Mouse (Mus musculus) embryonic facial prominence, embryonic 14.5 days (tissue): ENCODE measurements around the gene Gm20388. TPM values are rescaled to one million over a fixed set of nuclear protein-coding genes. Genes with fewer than 3 reads are reported as not detected.

Source experiments
- ATAC-seq: fragments of 200-750 bp; cut with Nextera tagmentation; 2 replicates; pipeline ENCODE4 v1.8.0; 2017; ENCODE audit warnings: low read depth, moderate number of reproducible peaks, moderate TSS enrichment
- DNase-seq: peaks from one replicate; pipeline ENCODE4 v3.0.0-alpha.2; 2015; ENCODE audit warnings: low spot score
- H3K27ac ChIP-seq: fragments of 300-500 bp; sonication (generic); replicated peaks from 2 replicates; pipeline ENCODE4 v1.5.1; 2014; ENCODE audit warnings: low read depth, mild to moderate bottlenecking, low read length, moderate library complexity
- H3K27me3 ChIP-seq: fragments of 300-500 bp; sonication (generic); replicated peaks from 2 replicates; pipeline ENCODE4 v1.6.1; 2014; ENCODE audit warnings: low read length; ENCODE audit not compliant: control insufficient read depth, insufficient read depth
- H3K36me3 ChIP-seq: fragments of 300-500 bp; sonication (generic); 2 replicates; pipeline ENCODE4 v1.6.1; 2014; ENCODE audit warnings: low read length, mixed read lengths; ENCODE audit not compliant: control insufficient read depth, insufficient read depth
- H3K4me1 ChIP-seq: fragments of 300-500 bp; sonication (generic); 2 replicates; pipeline ENCODE4 v1.6.1; 2014; ENCODE audit warnings: antibody characterized with exemption, low read length; ENCODE audit not compliant: control insufficient read depth, insufficient read depth
- H3K4me2 ChIP-seq: fragments of 300-500 bp; sonication (generic); 2 replicates; pipeline ENCODE4 v1.6.1; 2014; ENCODE audit warnings: low read depth, mild to moderate bottlenecking, low read length, moderate library complexity, mixed read lengths
- H3K4me3 ChIP-seq: fragments of 300-500 bp; sonication (generic); 2 replicates; pipeline ENCODE4 v1.5.1; 2014; ENCODE audit warnings: low read depth, mild to moderate bottlenecking, low read length
- H3K9ac ChIP-seq: fragments of 300-500 bp; sonication (generic); 2 replicates; pipeline ENCODE4 v1.6.1; 2014; ENCODE audit warnings: low read depth, mild to moderate bottlenecking, low read length, moderate library complexity, mixed read lengths
- H3K9me3 ChIP-seq: fragments of 300-500 bp; sonication (generic); 2 replicates; pipeline ENCODE4 v1.6.1; 2016; ENCODE audit warnings: low read length; ENCODE audit not compliant: control insufficient read depth
- WGBS: fragments of 180-500 bp; shearing (Covaris S2); extraction: QIAGEN DNeasy Blood & Tissue Kit; methylation state at CpG from one replicate; pipeline ENCODE4 v1.1.7; 2014; 5-methylcytosine and 5-hydroxymethylcytosine counted together
- polyA plus RNA-seq: library from polyadenylated mRNA; unstranded; fragments of >200 nt; fragmentation: Nextera tagmentation; extraction: Ambion mirVana; gene quantifications from 2 replicates; pipeline ENCODE4 v1.2.1, GENCODE M21; 2014

The Gm20388 gene
- polyA plus RNA-seq, 1 experiment from 2014 or later: not detected

DNA sequence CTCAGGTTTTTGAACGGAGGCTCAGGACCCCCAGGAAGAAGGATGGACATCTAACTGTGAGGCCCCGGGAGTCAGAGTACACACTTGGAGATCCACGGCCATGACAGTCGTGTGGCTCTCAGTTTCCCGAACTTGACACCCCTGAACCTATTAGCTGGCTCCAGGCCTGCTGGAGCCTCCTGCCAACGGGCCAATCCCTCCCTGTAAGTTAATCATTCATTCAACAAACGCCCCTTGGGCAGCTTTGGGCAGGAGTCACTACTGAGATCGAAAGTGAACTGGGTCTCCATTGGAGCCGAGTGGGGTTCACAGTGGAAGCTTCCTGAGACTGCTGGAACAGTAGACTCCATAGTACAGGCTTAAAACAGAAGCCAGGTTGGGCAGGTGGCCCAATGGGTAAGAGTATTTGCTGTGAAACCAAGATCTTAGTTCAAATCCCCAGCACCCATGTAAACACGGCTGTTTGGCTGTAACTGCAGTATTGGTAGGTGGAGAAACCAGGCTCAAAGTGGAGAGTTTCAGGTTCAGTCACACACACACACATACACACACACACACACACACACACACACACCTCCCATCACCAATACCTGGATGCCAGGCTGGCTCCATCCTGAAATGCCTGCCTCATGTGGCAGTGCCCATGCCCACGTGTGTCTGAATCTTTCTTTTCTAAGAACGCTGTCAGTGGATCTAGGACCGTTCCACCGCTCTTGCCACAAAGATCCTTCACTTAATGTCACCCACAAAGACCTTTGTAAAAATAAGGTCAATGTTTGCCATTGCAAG is 2808.3 kb downstream of the Gm20388 start:
- DNase-seq: no peak
- Histone ChIP-seq H3K4me2 (no peak overlapping the region), H3K9me3 (no peaks in the 10 kb centered on the region), H3K4me1 (no peaks in the 10 kb centered on the region), H3K27me3 (peaks cover 21% of the 10 kb centered on the region), H3K36me3 (no peaks in the 10 kb centered on the region), H3K27ac (no peak overlapping the region), H3K4me3 (no peak overlapping the region), H3K9ac (no peak overlapping the region)
- ATAC-seq: no peak
- 78% methylated on average over 14 of the region's 14 CpGs for WGBS

DNA sequence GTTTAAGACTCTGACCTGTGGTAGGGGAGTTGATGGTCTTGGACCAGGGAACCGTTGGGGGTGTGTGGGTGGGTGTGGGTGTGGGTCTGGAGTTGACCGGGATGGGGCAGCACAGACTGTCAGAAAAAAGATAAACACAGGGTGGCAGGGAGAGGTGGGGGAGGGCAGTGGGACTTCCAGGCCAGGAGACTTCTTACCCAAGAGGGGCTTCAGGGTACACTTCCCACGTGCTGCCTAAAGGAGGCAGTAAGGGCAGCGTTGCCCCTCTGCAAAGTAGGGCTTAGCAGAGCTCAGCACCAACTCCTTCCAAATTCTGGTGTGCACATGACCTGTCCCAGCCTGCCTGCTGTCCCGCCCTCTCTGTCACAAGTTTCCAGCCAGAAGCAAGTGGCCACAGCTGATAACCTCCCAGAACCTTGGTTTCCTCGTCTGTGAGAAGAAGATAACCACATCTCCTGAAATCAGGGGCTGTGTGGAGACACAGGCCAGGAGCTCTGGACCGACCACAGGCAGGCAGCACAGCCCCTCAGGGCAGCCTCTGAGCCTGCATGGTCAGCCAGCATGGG is 2808.9 kb downstream of the Gm20388 start:
- Histone ChIP-seq H3K27ac (no peak overlapping the region), H3K36me3 (no peaks in the 10 kb centered on the region), H3K27me3 (peaks cover 21% of the 10 kb centered on the region), H3K4me2 (0 out of 2 replicates have a peak overlapping the region, but pooled peaks have one; percentile 39), H3K4me3 (no peak overlapping the region), H3K9ac (no peak overlapping the region), H3K9me3 (no peaks in the 10 kb centered on the region), H3K4me1 (no peaks in the 10 kb centered on the region)
- ATAC-seq (no peak), DNase-seq (no peak)
- WGBS: 24% methylated on average over 7 of the region's 7 CpGs

DNA sequence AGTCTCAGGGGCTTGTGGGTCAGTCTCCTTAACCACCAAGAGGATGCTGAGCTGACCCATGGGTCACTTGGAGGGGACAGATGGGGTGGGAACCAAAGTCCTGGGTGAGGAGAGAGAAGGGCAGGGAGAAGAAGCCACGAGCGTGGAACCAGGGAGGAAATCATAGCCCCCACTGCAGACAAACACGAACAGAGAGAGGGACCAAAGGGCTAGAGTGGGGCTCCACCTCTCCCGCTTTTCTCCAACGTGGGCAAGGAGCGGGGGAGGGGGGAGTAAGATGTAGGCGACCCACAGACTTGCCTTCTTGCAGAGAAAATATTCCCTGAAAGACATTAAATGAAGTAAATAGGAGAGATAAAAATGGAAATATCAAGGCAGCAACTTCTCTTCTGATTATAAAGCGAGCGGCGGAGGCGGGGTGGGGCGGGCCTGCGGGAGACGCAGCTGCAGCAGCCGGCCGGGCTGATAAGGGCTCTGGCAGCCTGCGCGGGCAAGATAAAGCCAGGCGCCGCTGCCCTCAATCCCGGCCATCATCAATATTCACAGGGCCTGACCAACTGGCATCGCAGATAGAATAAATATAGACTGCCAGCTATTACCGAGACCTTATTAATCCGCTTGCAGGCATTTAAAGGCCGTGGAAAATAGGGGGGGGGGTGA is 2809.6 kb downstream of the Gm20388 start:
- WGBS: 13% methylated on average over 19 of the region's 25 CpGs
- H3K4me3 ChIP-seq: 0 out of 2 replicates have a peak overlapping the region, but pooled peaks have one; percentile 2
- H3K9me3 ChIP-seq: no peaks in the 10 kb centered on the region
- peaks cover 21% of the 10 kb centered on the region for H3K27me3 ChIP-seq
- no peak overlapping the region for H3K9ac ChIP-seq
- DNase-seq (no peak), ATAC-seq (no peak)
- peak overlapping the region; percentile 39 for H3K4me2 ChIP-seq
- H3K4me1 ChIP-seq: no peaks in the 10 kb centered on the region
- H3K27ac ChIP-seq: no peak overlapping the region
- H3K36me3 ChIP-seq: no peaks in the 10 kb centered on the region

DNA sequence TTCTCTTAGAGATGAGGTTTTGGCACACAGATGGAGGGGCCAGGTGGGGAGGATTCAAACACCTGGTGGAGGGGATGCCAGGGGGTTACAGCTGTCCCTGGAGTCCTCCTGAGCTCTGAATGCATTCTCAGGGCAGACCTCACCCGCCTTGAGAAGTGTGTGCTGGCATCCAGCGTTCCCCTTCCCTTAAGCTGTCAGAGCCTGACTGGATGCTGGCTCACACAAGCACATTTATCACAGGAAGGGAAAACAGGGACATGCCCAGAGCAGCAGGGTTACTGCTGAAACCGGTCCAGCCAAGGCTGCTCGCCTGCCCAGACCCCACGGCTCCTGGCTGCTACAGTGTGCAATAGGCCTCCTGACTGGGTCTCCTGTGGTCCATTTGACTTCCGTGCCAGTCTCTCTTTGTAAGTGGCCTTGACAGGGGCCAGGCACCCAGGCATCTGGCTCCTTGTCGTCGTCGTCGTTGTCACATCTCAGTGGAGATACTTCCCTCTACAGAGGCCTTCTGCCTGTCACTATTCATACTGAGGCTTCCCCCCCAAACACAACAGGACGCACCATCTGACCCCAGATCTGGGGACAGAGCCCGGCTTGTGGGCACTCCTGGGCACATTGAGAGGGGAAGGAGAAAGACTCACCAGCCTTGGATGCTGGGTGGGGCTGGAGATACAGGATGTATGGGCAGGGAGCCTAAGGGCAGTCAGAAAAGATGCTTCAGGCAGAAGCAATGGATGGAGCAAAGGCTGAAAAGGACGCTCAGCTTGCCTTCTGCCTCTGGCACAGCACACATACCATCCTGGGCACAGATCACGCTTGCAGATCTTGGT is 2810.4 kb downstream of the Gm20388 start:
- WGBS: 59% methylated on average over 14 of the region's 14 CpGs
- DNase-seq (no peak), ATAC-seq (no peak)
- no peaks in the 10 kb centered on the region for H3K9me3 ChIP-seq
- H3K4me1 ChIP-seq: no peaks in the 10 kb centered on the region
- no peak overlapping the region for H3K9ac ChIP-seq
- H3K4me3 ChIP-seq: 0 out of 2 replicates have a peak overlapping the region, but pooled peaks have one; percentile 2
- peaks cover 21% of the 10 kb centered on the region for H3K27me3 ChIP-seq
- no peaks in the 10 kb centered on the region for H3K36me3 ChIP-seq
- no peak overlapping the region for H3K27ac ChIP-seq
- H3K4me2 ChIP-seq: peak overlapping the region; percentile 39

DNA sequence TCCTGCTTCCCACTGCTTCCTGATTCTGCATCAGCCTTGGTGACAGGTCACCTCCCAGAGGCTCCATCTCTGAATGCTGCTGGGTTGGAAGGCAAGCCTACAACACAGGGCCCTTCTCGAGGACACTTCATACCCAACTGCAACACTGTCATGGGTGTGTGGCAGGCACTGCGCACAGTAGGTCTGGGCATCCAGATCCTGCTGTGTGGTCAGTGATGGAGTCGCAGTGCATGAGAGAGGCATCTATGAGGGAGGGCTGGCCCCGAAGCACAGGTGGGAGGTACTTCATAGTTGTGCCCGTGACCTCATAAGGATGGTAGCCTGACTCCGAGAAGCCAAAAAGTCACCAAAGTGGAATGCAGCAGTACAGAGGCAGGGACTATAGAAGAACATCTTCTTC is 2814.5 kb downstream of the Gm20388 start:
- Histone ChIP-seq H3K27me3 (peaks cover 13% of the 10 kb centered on the region; the same call in 1 of the 2 replicates), H3K36me3 (no peaks in the 10 kb centered on the region), H3K9ac (no peak overlapping the region), H3K4me1 (no peaks in the 10 kb centered on the region; the same call in 1 of the 2 replicates), H3K4me2 (no peak overlapping the region), H3K4me3 (no peak overlapping the region), H3K27ac (no peak overlapping the region), H3K9me3 (no peaks in the 10 kb centered on the region)
- WGBS: 91% methylated on average over 6 of the region's 6 CpGs
- DNase-seq (no peak), ATAC-seq (no peak)

DNA sequence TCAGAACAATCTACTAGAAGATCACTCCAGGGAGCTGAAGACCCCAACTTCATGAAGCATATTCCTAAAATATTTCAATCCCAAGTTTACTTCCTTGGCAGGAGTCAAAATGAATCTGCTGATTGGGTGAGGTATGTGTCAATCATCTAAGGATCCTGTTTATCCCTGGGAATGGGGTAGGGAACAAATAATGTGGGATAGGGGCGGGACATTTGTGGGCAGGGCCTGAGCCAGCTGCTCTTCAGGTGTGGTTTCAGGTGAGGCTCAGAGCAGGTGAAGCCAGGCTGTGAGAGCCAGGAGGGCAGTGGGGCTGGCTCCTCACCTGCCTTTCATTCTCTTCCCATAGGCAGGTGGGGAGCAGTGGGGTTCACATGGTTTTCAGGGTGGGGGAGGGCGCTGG is 2816.1 kb downstream of the Gm20388 start:
- H3K9me3 ChIP-seq: no peaks in the 10 kb centered on the region
- 36% methylated on average over 2 of the region's 2 CpGs for WGBS
- H3K4me1 ChIP-seq: no peaks in the 10 kb centered on the region; the same call in 1 of the 2 replicates
- H3K4me3 ChIP-seq: no peak overlapping the region
- H3K27ac ChIP-seq: no peak overlapping the region
- no peak overlapping the region for H3K9ac ChIP-seq
- no peak overlapping the region for H3K4me2 ChIP-seq
- peak; percentile 42; the same call in 1 of the 2 replicates for ATAC-seq
- no peak for DNase-seq
- H3K36me3 ChIP-seq: no peaks in the 10 kb centered on the region
- 0 out of 2 replicates have a peak, but pooled peaks cover under 1% of the 10 kb centered on the region for H3K27me3 ChIP-seq

DNA sequence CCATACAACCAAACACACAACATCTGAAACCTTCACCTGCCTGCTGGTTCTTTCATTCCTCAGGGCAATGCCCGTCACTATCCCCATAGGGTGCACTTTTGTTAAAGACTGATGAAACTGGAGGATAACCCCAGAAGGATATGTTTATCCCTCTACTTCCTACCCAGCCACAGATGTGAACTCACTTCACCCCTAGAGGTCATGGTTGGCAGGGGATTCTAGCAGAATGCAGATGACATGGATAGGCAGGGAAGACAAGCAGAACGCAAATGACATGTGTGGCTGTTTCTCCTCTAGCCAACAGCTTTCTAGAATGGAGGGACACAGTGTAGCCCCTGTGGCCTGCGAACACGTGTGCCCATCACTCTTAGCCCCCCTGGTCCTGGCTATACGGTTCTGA is 2816.8 kb downstream of the Gm20388 start:
- WGBS: 47% methylated on average over 5 of the region's 5 CpGs
- Histone ChIP-seq H3K36me3 (no peaks in the 10 kb centered on the region), H3K9me3 (no peaks in the 10 kb centered on the region), H3K27ac (no peak overlapping the region), H3K4me2 (no peak overlapping the region), H3K27me3 (0 out of 2 replicates have a peak, but pooled peaks cover 3% of the 10 kb centered on the region), H3K9ac (no peak overlapping the region), H3K4me3 (no peak overlapping the region), H3K4me1 (no peaks in the 10 kb centered on the region; the same call in 1 of the 2 replicates)
- ATAC-seq (0 out of 2 replicates have a peak, but pooled peaks have one; percentile 26), DNase-seq (no peak)

DNA sequence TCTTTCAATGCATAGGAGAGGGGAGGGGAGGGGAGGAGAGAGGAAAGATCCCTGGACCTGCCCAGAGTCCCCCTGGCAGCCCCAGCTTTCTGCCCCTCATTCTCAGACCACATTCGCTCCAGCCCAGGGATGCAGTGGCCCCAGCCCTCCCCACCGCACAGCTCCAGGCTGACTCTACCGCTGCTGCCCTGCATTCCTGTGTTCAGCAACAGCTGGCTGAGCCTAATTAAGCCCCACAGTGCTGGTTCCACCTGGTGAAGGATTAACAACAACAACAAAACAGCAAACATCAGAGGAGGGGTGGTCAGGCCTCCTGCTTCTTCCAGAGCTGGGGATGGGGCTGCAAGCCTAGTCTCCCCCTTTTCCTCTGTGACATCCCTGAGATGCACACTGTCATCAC is 2818.0 kb downstream of the Gm20388 start:
- ATAC-seq (no peak; the same call in 1 of the 2 replicates), DNase-seq (no peak)
- Histone ChIP-seq H3K27ac (no peak overlapping the region), H3K4me2 (no peak overlapping the region), H3K9me3 (no peaks in the 10 kb centered on the region), H3K9ac (no peak overlapping the region), H3K4me1 (no peaks in the 10 kb centered on the region; the same call in 1 of the 2 replicates), H3K4me3 (no peak overlapping the region), H3K36me3 (no peaks in the 10 kb centered on the region), H3K27me3 (0 out of 2 replicates have a peak, but pooled peaks cover 3% of the 10 kb centered on the region)
- WGBS: 4% methylated on average over 3 of the region's 3 CpGs
